Mouse (Mus musculus) olfactory bulb, adult 2 months (tissue): ENCODE measurements around the gene Tor3a.

ENCODE experiments used
- CTCF ChIP-seq: fragments of 200-500 bp; IDR thresholded peaks from 2 replicates; pipeline ENCODE4 v1.5.1; 2012; ENCODE audit warnings: low read depth, mild to moderate bottlenecking, low read length, moderate library complexity; ENCODE audit not compliant: insufficient read depth
- POLR2A ChIP-seq: fragments of 200-500 bp; IDR thresholded peaks from 2 replicates; pipeline ENCODE4 v1.6.1; 2012; ENCODE audit warnings: mild to moderate bottlenecking, low read depth, low read length, moderate library complexity; ENCODE audit not compliant: insufficient read depth

DNA sequence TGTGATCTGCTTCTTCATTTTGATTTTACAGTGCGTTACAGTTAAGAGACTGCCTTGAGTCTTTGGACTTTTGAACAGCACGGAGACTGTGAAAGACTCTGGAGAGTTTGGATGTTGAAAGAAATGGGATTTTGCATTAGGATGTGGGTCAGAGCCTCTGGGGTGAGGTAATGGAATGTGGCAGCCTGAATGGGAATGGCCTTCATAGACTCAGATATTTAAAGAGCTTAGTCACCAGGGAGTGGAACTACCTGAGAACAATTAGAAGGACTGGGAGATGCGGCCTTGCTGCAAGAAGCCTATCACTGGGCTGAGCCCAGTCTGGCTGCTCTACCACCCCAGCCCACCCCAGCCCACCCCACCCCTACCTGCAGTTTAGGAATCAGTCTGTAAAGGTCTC, 3.1 kb upstream of the Tor3a start:
- TF ChIP-seq CTCF (no peak), POLR2A (no peak)
